Mouse (Mus musculus) liver, adult 2 months (tissue): ENCODE measurements at regions not wholly inside any gene's neighbourhood (a gene's known extent, or its start where the extent isn't known, plus 50 kb on each side); places are given as distances from the start of the nearest gene placed in this dataset.

Source experiments
- DNase-seq: peaks from one replicate; pipeline ENCODE4 v3.0.0-alpha.2; 2011; ENCODE audit warnings: low read depth, low spot score; ENCODE audit errors: extremely low read depth
- H3K27ac ChIP-seq: fragments of 200-500 bp; replicated peaks from 2 replicates; pipeline ENCODE4 v1.5.1; 2012; ENCODE audit warnings: low read depth, mild to moderate bottlenecking, control low read depth, inconsistent platforms, low read length; ENCODE audit not compliant: insufficient read depth
- H3K27me3 ChIP-seq: fragments of 200-500 bp; 2 replicates; pipeline ENCODE4 v1.6.1; 2012; ENCODE audit warnings: mild to moderate bottlenecking, moderate library complexity, low read length, inconsistent platforms; ENCODE audit not compliant: control insufficient read depth, insufficient read depth
- H3K36me3 ChIP-seq: fragments of 200-500 bp; 2 replicates; pipeline ENCODE4 v1.6.1; 2012; ENCODE audit warnings: low read length, inconsistent platforms; ENCODE audit not compliant: control insufficient read depth, insufficient read depth
- H3K4me1 ChIP-seq: fragments of 200-500 bp; 2 replicates; pipeline ENCODE4 v1.6.1; 2011; ENCODE audit warnings: low read length; ENCODE audit not compliant: control insufficient read depth, insufficient read depth
- H3K4me3 ChIP-seq: fragments of 200-500 bp; 2 replicates; pipeline ENCODE4 v1.5.1; 2011; ENCODE audit warnings: low read depth, mild to moderate bottlenecking, control low read depth, low read length, moderate library complexity; ENCODE audit not compliant: insufficient read depth
- H3K79me2 ChIP-seq: fragments of 200-500 bp; 2 replicates; pipeline ENCODE4 v1.6.1; 2012; ENCODE audit warnings: inconsistent platforms, mild to moderate bottlenecking, low read length, moderate library complexity; ENCODE audit not compliant: control insufficient read depth, insufficient read depth
- H3K9ac ChIP-seq: fragments of 200-500 bp; 2 replicates; pipeline ENCODE4 v1.6.1; 2012; ENCODE audit warnings: low read depth, mild to moderate bottlenecking, control low read depth, inconsistent platforms, low read length
- CTCF ChIP-seq: fragments of 200-500 bp; IDR thresholded peaks from 2 replicates; pipeline ENCODE4 v1.5.1; 2011; ENCODE audit warnings: low read depth, low read length, control low read depth
- POLR2A ChIP-seq: fragments of 200-500 bp; IDR thresholded peaks from 2 replicates; pipeline ENCODE4 v1.6.1; 2011; ENCODE audit warnings: low read length, control low read depth; ENCODE audit not compliant: insufficient read depth; ENCODE audit errors: extremely low read depth
- WGBS: fragments of 180-500 bp; shearing (Covaris S2); methylation state at CpG from one replicate; pipeline ENCODE4 v1.1.7; 2018; 5-methylcytosine and 5-hydroxymethylcytosine counted together

GRCm38 (mm10) chr5:59669153-59669552, 1951.4 kb downstream of the Pcdh7 start:
- H3K27me3 ChIP-seq = no peaks in the 10 kb centered on the region
- H3K79me2 ChIP-seq = no peaks in the 10 kb centered on the region
- H3K27ac ChIP-seq = no peak overlapping the region
- DNase-seq = no peak
- H3K4me1 ChIP-seq = no peaks in the 10 kb centered on the region
- WGBS = 71% methylated on average over 1 of the region's 1 CpGs
- H3K36me3 ChIP-seq = no peaks in the 10 kb centered on the region
- H3K4me3 ChIP-seq = no peak overlapping the region
- no peak overlapping the region for H3K9ac ChIP-seq
- TF ChIP-seq CTCF (no peak), POLR2A (no peak)

- TF ChIP-seq CTCF (no peak), POLR2A (no peak)
- Histone ChIP-seq H3K27me3 (no peaks in the 10 kb centered on the region), H3K4me1 (no peaks in the 10 kb centered on the region), H3K27ac (no peak overlapping the region), H3K36me3 (no peaks in the 10 kb centered on the region), H3K9ac (no peak overlapping the region), H3K79me2 (no peaks in the 10 kb centered on the region), H3K4me3 (no peak overlapping the region)
- DNase-seq = peak; percentile 46
Measured at GRCm38 (mm10) chr5:59700009-59700408, 1982.2 kb downstream of the Pcdh7 start.

GRCm38 (mm10) chr5:59715457-59715856, 1997.7 kb downstream of the Pcdh7 start:
- H3K27ac ChIP-seq = no peak overlapping the region
- no peak overlapping the region for H3K9ac ChIP-seq
- no peak for DNase-seq
- 66% methylated on average over 2 of the region's 2 CpGs for WGBS
- H3K4me1 ChIP-seq = no peaks in the 10 kb centered on the region
- no peaks in the 10 kb centered on the region for H3K36me3 ChIP-seq
- H3K79me2 ChIP-seq = no peaks in the 10 kb centered on the region
- no peaks in the 10 kb centered on the region for H3K27me3 ChIP-seq
- TF ChIP-seq CTCF = no peak
- no peak for TF ChIP-seq POLR2A
- H3K4me3 ChIP-seq = no peak overlapping the region

GRCm38 (mm10) chr5:59756229-59756628, 2038.5 kb downstream of the Pcdh7 start:
- no peak for DNase-seq
- Histone ChIP-seq H3K27ac (no peak overlapping the region), H3K4me1 (no peaks in the 10 kb centered on the region), H3K4me3 (no peak overlapping the region), H3K9ac (no peak overlapping the region), H3K79me2 (no peaks in the 10 kb centered on the region), H3K36me3 (no peaks in the 10 kb centered on the region), H3K27me3 (no peaks in the 10 kb centered on the region)
- 94% methylated on average over 2 of the region's 2 CpGs for WGBS
- TF ChIP-seq POLR2A = no peak
- no peak for TF ChIP-seq CTCF

GRCm38 (mm10) chr5:59756660-59757415, 2039.1 kb downstream of the Pcdh7 start:
- Histone ChIP-seq H3K27ac (no peak overlapping the region), H3K27me3 (no peaks in the 10 kb centered on the region), H3K36me3 (no peaks in the 10 kb centered on the region), H3K4me1 (no peaks in the 10 kb centered on the region), H3K79me2 (no peaks in the 10 kb centered on the region), H3K4me3 (no peak overlapping the region), H3K9ac (no peak overlapping the region)
- WGBS = 68% methylated on average over 4 of the region's 4 CpGs
- DNase-seq = no peak
- TF ChIP-seq CTCF (no peak), POLR2A (no peak)
